Mouse (Mus musculus) E14TG2a.4 (cell line): ENCODE measurements around the gene Muc5b.

Source experiments
- CTCF ChIP-seq: conservative IDR thresholded peaks from 2 replicates; pipeline ENCODE4 v1.5.1; 2014; ENCODE audit warnings: low read length
- NANOG ChIP-seq: IDR thresholded peaks from 2 replicates; pipeline ENCODE4 v1.6.1; 2014; ENCODE audit warnings: borderline replicate concordance, low read length, mixed read lengths

DNA sequence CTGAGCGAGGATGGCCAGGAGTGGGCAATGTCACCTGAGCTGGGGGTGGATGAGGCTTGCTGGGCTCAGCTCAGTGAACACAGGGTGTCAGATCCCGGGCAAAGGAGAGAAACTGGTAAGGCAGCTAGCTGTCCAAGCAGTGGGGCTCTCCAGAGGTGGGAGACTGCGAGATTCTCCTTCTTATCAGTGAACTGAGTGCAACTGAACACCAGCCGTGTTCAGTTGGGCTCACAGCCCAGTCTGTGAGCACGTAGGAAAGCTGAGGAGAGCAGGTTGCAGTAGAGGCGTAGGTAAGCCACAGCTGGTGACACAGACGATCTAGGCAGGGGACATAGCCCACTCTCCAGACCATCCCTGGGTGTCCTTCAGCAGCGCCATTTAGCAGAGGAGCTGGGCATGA lies 2.4 kb upstream of the Muc5b start:
- TF ChIP-seq CTCF, result no peak
- no peak for TF ChIP-seq NANOG
